Mouse (Mus musculus): ENCODE measurements around the gene AI593442. TPM values are rescaled to one million over a fixed set of nuclear protein-coding genes. Genes with fewer than 3 reads are reported as not detected.

Gene AI593442
- total RNA-seq (2014; fragmentation: Nextera tagmentation) (not detected in 2 replicates), total RNA-seq (2017) (not detected in 2 replicates)

DNA sequence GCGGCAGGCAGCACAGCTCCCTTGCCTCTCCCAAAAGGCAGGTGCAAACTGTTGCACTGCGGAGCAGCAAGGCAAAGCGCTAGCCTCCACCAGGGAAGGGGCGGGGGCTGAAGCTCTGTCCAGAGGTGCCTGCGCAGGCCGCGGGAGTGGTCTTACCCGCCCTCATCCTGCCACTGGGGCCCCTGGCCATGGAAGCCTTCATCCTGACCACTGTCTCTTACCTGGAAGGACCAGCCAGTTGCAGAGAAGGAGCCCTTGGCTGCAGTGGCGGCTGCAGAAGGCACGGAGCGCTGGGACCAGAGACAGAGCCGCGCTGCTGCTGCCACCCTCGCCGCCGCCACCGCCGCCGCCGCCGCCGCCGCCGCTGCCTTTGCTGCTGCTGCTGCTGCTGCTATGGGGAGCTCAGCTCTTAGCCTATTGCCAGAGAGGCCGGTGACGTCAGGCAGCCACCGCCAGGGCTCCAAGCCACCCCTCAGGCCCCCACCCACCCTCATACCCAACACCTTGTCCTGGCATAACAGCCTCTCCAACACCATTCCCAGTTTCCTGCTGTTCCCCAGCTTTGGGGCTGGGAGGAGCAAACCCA lies at the start of gene AI593442:
AI593442 (minus strand) TSS at position 419 of the 586 bp plus-strand sequence.
- no peak for ATAC-seq (replicated peaks; ENCODE audit: low FRiP score, low TSS enrichment, poor library complexity, severe bottlenecking)

DNA sequence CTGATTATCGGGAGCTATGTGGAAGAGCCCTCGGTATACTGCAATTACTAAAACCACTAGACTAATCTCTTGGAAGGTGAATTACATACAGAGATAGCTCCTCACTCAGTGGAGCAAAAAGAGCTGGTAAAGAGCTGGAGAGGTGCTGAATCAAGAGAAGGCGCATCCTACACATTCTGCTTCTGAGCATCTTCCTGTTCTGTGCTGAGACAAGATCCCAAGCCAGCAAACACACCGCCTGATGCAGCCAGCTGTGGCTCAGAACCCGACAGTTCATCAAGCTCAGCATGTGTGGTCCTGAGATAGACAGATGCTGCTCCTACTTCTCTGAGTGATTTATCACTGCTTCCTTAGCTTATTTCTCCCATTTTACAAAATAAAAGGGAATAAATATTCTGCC lies 49.2 kb upstream of the AI593442 start:
- no peak for ATAC-seq (replicated peaks; ENCODE audit: low FRiP score, low TSS enrichment, poor library complexity, severe bottlenecking)

GRCm38 (mm10) chr9:52722626-52723025 lies 43.0 kb upstream of the AI593442 start:
- ATAC-seq (replicated peaks; ENCODE audit: low FRiP score, low TSS enrichment, poor library complexity, severe bottlenecking): no peak

DNA sequence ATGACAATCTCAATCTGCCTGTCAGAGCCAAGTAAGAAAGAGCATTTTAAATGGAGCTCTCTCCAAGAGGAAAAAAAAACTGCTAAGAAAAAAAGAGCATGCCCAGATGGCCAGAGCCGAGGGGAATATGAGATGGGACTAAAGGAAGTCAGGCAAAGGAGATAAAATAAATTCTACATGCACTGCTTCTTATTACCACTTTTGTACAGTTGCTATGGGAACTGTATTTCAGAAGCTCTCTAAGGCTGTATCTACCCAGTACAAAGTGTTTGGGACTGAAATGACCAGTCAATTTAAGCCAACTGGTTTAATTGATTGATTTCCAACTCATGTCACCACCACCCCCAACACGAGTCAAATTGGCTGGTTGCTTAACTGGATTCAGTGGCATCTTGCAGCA lies 40.0 kb upstream of the AI593442 start:
- ATAC-seq (replicated peaks; ENCODE audit: low FRiP score, low TSS enrichment, poor library complexity, severe bottlenecking): no peak

- no peak for ATAC-seq (replicated peaks; ENCODE audit: low FRiP score, low TSS enrichment, poor library complexity, severe bottlenecking)
These were observed 456 bp upstream of the AI593442 start for GRCm38 (mm10) chr9:52680036-52680435.

DNA sequence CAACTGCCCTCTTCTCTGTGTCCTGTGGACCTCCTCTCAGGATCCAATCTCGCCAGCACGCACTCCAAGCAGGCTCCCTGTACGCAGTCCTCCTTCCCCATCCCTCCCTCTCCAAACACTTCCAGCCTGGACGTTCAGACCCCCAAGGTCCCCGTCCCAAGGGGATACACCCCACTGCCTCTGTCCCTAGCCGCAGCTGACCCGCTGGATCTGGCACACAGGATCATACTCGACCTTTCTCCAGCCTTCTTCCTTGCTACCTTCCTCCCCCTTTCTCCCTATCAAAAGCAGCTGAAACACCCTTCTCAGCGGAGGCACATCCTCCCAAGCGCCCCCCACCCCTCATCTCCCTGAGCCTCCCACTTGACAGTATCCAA lies 753 bp downstream of the AI593442 start:
- no peak for ATAC-seq (replicated peaks; ENCODE audit: low FRiP score, low TSS enrichment, poor library complexity, severe bottlenecking)

- no peak for ATAC-seq (replicated peaks; ENCODE audit: low FRiP score, low TSS enrichment, poor library complexity, severe bottlenecking)
These were observed 1.3 kb downstream of the AI593442 start for GRCm38 (mm10) chr9:52678179-52678838.

DNA sequence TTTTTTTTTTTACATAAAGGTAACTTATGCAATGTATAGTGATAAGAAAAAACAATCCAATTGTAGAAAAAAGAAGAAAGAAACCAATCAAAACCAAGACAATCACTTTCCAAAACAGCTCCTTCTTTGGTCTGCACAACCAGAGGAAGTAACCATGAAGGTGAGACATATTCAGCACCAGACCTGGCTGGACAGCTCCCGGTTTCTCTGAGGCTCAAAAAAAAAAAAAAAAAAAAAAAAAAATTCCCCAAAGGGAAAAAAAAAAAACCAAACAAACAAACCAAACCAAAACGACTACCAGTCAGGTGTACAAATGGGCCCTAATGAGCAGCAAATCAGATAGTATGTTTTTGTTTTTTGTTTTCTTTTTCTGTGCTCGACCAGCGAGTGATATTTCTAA lies 3.0 kb downstream of the AI593442 start:
- no peak for ATAC-seq (replicated peaks; ENCODE audit: low FRiP score, low TSS enrichment, poor library complexity, severe bottlenecking)

GRCm38 (mm10) chr9:52675937-52676336 lies 3.6 kb downstream of the AI593442 start:
- no peak for ATAC-seq (replicated peaks; ENCODE audit: low FRiP score, low TSS enrichment, poor library complexity, severe bottlenecking)

DNA sequence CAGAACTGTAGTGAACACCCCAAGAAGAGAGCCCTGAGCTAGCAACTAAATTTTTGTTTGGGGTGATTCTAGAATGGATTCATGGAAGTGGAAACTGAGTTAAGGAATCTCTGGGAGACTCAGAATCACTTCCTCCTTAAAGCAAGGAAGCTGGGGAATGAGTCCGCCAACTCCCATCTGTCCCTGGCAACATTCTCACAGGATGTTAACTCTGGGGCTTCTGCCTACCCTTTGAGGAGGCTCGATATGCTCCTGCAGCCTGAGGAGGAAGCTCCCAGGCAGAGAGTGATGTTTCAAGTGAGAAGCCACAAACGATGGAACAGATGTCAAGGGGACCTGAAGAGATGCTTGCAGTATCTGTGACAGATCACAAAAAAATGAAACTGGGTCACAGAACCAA lies 18.2 kb downstream of the AI593442 start:
- ATAC-seq (replicated peaks; ENCODE audit: low FRiP score, low TSS enrichment, poor library complexity, severe bottlenecking): no peak

- ATAC-seq (replicated peaks; ENCODE audit: low FRiP score, low TSS enrichment, poor library complexity, severe bottlenecking): no peak
These were observed 29.1 kb downstream of the AI593442 start for GRCm38 (mm10) chr9:52650341-52650951.

DNA sequence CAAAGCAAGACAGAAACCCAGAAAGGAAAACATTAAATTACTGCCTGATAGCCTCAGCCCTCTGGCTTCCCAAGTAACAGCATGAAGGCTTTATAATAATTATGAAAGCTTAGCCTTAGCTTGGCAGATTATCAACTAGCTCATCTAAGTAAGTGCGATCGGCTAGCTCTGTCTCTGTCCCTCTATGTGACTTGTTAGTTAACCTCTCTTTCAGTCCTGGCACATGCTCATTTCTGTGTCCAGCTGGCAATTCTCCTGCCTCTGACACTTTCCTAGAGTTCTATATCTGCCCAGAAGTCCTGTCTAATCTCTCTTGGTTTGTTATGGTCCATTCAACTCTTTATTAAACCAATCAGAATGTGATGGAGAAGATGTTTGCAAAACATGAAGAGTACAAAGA lies 34.3 kb downstream of the AI593442 start:
- ATAC-seq (replicated peaks; ENCODE audit: low FRiP score, low TSS enrichment, poor library complexity, severe bottlenecking): no peak

- ATAC-seq (replicated peaks; ENCODE audit: low FRiP score, low TSS enrichment, poor library complexity, severe bottlenecking): no peak
These were observed 35.0 kb downstream of the AI593442 start for GRCm38 (mm10) chr9:52644626-52645025.

DNA sequence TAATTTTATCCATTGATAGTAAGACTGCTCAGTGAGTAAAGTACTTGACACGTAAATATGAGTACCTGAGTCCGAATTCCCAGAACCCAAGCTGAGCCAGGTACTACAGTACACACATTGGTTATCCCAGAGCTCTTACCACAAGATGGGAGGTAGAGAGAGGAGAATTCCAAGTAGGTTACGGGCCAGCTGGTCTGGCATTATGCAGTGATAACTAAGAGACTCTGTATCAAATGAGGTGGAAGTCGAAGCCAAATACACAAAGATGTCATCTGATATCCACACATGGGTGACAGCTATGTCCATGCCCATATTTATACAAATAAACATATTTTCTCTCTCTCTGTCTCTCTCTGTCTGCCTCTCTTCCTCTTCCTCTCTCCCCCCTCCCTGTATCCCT lies 35.4 kb downstream of the AI593442 start:
- ATAC-seq (replicated peaks; ENCODE audit: low FRiP score, low TSS enrichment, poor library complexity, severe bottlenecking): no peak

DNA sequence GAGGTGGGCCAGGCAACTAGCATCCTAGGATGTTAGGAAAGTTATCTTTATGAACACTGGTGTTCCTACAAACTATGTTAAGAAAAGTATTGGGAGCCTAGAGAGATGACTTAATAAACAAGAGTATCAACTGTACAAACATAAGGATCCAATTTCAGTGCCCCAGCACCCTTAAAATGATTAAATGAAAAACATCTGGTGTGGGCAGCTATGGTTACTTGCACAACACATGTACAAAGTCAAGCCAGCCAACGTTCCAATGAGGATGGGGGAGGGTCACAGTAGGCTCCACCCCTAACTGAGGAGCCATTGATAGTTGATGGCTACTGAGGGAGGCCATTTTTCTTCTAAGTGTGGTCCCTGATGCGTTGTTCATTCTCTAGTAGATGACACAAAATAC lies 43.6 kb downstream of the AI593442 start:
- no peak for ATAC-seq (replicated peaks; ENCODE audit: low FRiP score, low TSS enrichment, poor library complexity, severe bottlenecking)

DNA sequence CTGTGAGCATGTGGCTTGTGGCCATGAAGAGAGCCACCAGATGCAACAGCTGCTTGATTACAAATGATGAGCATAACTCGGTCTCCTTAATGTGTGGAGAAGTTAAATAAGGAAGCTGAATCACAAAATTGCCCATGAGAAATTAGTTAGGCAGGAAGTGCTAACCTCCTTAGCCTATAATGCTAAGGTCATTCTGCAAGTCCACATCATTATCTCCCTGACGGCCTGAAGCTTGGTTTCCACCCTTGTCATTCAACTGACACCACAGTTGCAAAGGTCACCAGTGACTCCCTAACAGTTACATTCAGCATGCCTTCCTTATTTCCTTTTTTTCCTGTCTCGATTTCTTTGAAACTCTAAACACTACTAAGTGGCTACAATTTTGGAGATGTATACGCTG lies 55.7 kb downstream of the AI593442 start:
- no peak for ATAC-seq (replicated peaks; ENCODE audit: low FRiP score, low TSS enrichment, poor library complexity, severe bottlenecking)

All from megakaryocyte-erythroid progenitor cell, adult 5-6 weeks (primary cell).